Mouse (Mus musculus): ENCODE measurements around the gene Adamts16. TPM values are rescaled to one million over a fixed set of nuclear protein-coding genes. Genes with fewer than 3 reads are reported as not detected.
"Not testable (repeated sequence)": the region's sequence is repeated elsewhere in the genome, so short reads cannot be mapped to it uniquely, and the experiment has no call there.

Gene Adamts16
- polyA plus RNA-seq (2014; fragmentation: Nextera tagmentation; extraction: Ambion mirVana), result 1.1 and 1.5 TPM in 2 replicates

DNA sequence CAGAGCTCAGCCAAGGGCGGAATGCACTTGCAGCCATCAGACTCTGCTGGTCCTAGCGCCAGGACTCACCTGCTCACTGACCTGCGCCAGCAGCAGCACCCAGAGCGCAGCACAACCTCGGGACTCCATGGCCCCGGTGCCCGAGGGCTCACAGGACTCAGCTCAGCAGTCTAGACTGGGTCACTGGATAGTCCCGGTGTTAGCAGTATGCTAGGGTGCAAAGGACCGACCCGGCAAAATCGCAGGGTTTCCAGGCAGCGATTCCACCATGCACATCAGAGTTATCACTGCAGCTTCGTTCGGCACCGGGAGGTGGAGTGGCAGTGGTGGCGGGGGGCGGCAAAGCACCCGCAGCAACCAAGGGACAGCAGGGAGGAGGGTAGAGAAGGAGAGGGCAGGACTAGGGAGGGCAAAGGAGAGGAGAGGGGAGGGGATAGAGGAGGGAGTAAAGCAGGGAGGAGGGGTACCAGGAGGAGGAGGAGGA lies at the start of gene Adamts16:
Adamts16 (minus strand) TSS at position 391 of the 484 bp plus-strand sequence.
- DNase-seq (ENCODE audit: low spot score) (peak; percentile 60), ATAC-seq (replicated peaks; ENCODE audit: low FRiP score, low TSS enrichment, low read depth) (peak; percentile 38; the same call in 1 of the 2 replicates)
- Histone ChIP-seq H3K4me3 (ENCODE audit: low read depth, low read length) (peak within 1 kb of the TSS; percentile 15), H3K27ac (ENCODE audit: low read depth) (no peak within 1 kb of the TSS), H3K27me3 (replicated peaks; ENCODE audit: control insufficient read depth, insufficient read depth, low read length) (peaks cover 30% of the 10 kb centered on the region), H3K4me1 (replicated peaks; ENCODE audit: control insufficient read depth, insufficient read depth, low read length) (no peaks in the 10 kb centered on the region; the same call in 1 of the 2 replicates), H3K36me3 (ENCODE audit: control insufficient read depth, insufficient read depth, low read length) (no peaks in the 10 kb centered on the region), H3K4me2 (ENCODE audit: low read length) (peak within 1 kb of the TSS; percentile 51), H3K9me3 (ENCODE audit: control insufficient read depth, low read length) (no peaks in the 10 kb centered on the region), H3K9ac (ENCODE audit: low read length) (no peak within 1 kb of the TSS)
- 2% methylated on average over 18 of the region's 18 CpGs for whole genome bisulfite sequencing

DNA sequence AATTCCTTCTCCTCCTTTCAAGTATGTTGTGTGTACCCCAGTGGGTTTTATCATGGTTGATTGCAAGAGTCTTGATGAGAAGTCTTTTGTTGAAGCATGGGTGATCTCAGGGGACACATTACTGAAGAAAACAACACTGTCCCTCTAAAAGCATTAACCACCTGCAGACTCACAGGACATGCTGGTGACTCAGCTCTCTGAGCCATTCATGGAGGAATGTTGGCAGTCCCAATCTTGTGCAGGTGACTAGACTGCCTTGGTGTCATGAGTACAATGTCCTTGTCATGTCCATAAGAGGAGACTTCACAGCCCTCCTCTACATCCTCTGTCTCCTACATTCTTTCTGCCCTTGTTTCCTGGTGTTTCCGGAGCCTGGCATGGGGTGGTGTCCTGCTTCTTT lies 45.5 kb upstream of the Adamts16 start:
- H3K36me3 ChIP-seq (ENCODE audit: control insufficient read depth, insufficient read depth, low read length), result no peaks in the 10 kb centered on the region

DNA sequence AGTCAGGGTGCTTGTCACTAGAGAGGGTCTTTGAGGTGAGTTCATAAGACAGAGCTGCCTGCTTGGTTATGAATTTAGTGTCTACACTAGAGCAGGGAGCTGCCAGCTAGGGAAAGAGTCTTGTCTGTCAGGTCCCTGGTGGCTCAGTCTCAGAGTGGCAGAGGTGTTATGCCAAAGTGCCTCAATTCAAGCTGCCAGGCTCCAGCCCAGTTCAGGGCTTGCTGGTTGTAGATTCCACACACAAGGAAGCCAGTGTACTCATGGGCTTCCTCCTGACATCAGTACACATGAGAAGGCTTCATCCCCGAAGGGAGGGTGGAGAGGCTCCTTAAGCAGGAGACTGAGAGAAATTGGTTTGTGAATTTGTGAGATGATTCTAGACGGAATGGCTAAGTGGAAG lies 43.4 kb upstream of the Adamts16 start:
- H3K4me2 ChIP-seq (ENCODE audit: low read length), result no peak overlapping the region
- no peak overlapping the region for H3K9ac ChIP-seq (ENCODE audit: low read length)
- peak overlapping the region; percentile 17; the same call in 1 of the 2 replicates for H3K27ac ChIP-seq (ENCODE audit: low read depth)
- peaks cover 12% of the 10 kb centered on the region for H3K4me1 ChIP-seq (replicated peaks; ENCODE audit: control insufficient read depth, insufficient read depth, low read length)
- ATAC-seq (replicated peaks; ENCODE audit: low FRiP score, low TSS enrichment, low read depth), result no peak
- no peaks in the 10 kb centered on the region for H3K36me3 ChIP-seq (ENCODE audit: control insufficient read depth, insufficient read depth, low read length)
- no peak overlapping the region for H3K4me3 ChIP-seq (ENCODE audit: low read depth, low read length)
- H3K27me3 ChIP-seq (replicated peaks; ENCODE audit: control insufficient read depth, insufficient read depth, low read length), result no peaks in the 10 kb centered on the region
- 84% methylated on average over 2 of the region's 2 CpGs for WGBS
- no peak for DNase-seq (ENCODE audit: low spot score)
- H3K9me3 ChIP-seq (ENCODE audit: control insufficient read depth, low read length), result no peaks in the 10 kb centered on the region

More for the DNA sequence above, 45.5 kb upstream of the Adamts16 start:
- 92% methylated on average over 1 of the region's 1 CpGs for WGBS
- no peak for ATAC-seq (replicated peaks; ENCODE audit: low FRiP score, low TSS enrichment, low read depth)
- no peaks in the 10 kb centered on the region for H3K27me3 ChIP-seq (replicated peaks; ENCODE audit: control insufficient read depth, insufficient read depth, low read length)
- H3K4me3 ChIP-seq (ENCODE audit: low read depth, low read length), result no peak overlapping the region
- H3K9ac ChIP-seq (ENCODE audit: low read length), result no peak overlapping the region
- no peak overlapping the region for H3K4me2 ChIP-seq (ENCODE audit: low read length)
- no peaks in the 10 kb centered on the region for H3K9me3 ChIP-seq (ENCODE audit: control insufficient read depth, low read length)
- DNase-seq (ENCODE audit: low spot score), result no peak
- peaks cover 12% of the 10 kb centered on the region for H3K4me1 ChIP-seq (replicated peaks; ENCODE audit: control insufficient read depth, insufficient read depth, low read length)
- no peak overlapping the region for H3K27ac ChIP-seq (ENCODE audit: low read depth)

DNA sequence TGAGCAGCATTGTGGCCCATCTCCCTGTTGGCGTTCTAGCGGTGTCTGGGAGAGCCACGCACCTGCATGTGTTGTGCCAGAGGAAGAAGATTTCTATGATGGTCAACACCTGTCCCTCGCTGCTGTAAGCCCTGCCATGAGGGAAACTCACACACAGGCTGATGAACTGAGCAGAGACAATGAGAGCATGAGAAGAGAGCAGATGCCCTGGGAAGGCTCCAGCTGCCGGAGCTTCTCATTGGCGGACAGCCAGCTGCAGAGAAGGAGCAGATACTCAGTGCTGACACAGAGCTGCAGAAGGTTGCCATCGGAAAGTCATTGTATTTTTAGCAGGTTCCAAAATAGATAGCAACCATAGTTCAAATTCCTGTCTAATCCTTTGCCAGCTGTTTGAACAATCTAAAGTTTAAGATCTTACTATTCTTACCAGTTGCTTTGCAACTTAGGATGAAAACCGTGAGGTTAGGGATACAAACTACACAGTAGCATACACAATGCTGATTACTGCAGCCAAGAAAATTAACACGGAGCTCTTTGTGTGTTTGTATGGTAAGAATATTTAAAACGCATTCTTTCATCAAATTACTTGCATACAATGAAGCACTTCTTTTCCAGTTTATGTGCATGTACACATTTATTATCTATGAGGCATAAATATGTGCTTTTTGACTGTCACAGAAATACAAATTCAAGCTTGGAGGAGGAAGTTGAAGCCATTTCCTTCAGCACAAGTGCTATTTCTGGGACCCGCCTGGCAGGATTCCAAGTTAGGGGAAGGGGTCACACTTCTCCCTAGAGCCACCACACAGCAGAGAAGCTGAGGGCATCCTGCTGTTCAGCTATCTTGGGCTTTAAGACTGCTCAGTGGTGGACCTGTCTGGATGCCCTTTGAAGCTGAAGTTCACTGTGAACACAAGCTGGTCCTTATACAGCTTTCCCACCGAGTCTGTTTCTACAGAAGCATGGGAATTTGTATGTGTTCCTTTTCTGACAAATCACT lies 42.6 kb upstream of the Adamts16 start:
- Histone ChIP-seq H3K4me2 (ENCODE audit: low read length) (peak overlapping the region; percentile 13; the same call in 1 of the 2 replicates), H3K4me1 (replicated peaks; ENCODE audit: control insufficient read depth, insufficient read depth, low read length) (peaks cover 12% of the 10 kb centered on the region), H3K27me3 (replicated peaks; ENCODE audit: control insufficient read depth, insufficient read depth, low read length) (no peaks in the 10 kb centered on the region), H3K4me3 (ENCODE audit: low read depth, low read length) (no peak overlapping the region), H3K9me3 (ENCODE audit: control insufficient read depth, low read length) (no peaks in the 10 kb centered on the region), H3K9ac (ENCODE audit: low read length) (no peak overlapping the region), H3K27ac (ENCODE audit: low read depth) (peak overlapping the region; percentile 17; the same call in 1 of the 2 replicates), H3K36me3 (ENCODE audit: control insufficient read depth, insufficient read depth, low read length) (no peaks in the 10 kb centered on the region)
- 38% methylated on average over 12 of the region's 12 CpGs for WGBS
- DNase-seq (ENCODE audit: low spot score) (peak; percentile 76), ATAC-seq (replicated peaks; ENCODE audit: low FRiP score, low TSS enrichment, low read depth) (peak; percentile 90)

DNA sequence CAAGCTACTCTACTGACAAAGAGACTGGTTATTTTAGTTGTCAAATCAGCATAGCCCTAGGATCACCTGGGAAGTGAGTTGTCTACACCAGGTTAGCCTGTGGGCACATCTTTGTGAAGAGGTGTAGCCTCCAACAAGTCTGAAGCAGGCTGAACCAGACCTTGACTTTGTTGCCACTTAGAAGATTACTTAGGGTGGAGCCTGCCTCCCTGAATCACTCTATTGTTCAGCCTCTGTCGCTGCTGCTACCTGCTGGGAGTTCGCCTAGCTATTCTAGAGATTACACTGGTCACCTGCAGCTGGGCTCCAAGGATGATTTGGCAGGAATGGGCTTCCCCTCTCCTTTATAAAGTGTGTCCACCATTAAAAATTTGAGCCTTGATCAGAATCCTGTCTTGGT lies 38.4 kb upstream of the Adamts16 start:
- H3K9me3 ChIP-seq (ENCODE audit: control insufficient read depth, low read length); H3K4me3 ChIP-seq (ENCODE audit: low read depth, low read length); DNase-seq (ENCODE audit: low spot score); H3K27me3 ChIP-seq (replicated peaks; ENCODE audit: control insufficient read depth, insufficient read depth, low read length); ATAC-seq (replicated peaks; ENCODE audit: low FRiP score, low TSS enrichment, low read depth); H3K27ac ChIP-seq (ENCODE audit: low read depth); H3K4me2 ChIP-seq (ENCODE audit: low read length); H3K9ac ChIP-seq (ENCODE audit: low read length); H3K36me3 ChIP-seq (ENCODE audit: control insufficient read depth, insufficient read depth, low read length): not testable (repeated sequence)
- WGBS, result 47% methylated on average over 2 of the region's 2 CpGs
- peaks cover 17% of the 10 kb centered on the region for H3K4me1 ChIP-seq (replicated peaks; ENCODE audit: control insufficient read depth, insufficient read depth, low read length)

DNA sequence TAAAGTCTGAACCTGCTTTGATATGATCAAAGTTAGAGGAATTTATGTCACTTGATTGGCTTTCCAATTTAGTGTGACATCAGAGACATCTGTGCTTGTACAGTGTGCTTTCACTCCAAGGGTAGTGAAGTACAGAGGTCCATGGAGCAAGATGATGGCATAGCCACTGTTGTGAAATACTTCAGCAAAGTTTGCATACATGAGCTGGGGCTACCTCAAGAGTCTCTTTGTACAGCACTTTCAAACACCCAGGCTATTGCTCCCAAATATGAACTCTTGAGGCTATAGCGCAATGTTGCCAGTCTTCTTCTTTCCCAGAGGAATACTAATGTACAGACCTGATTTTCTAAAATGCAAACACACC lies 35.9 kb upstream of the Adamts16 start:
- no peak overlapping the region for H3K4me3 ChIP-seq (ENCODE audit: low read depth, low read length)

DNA sequence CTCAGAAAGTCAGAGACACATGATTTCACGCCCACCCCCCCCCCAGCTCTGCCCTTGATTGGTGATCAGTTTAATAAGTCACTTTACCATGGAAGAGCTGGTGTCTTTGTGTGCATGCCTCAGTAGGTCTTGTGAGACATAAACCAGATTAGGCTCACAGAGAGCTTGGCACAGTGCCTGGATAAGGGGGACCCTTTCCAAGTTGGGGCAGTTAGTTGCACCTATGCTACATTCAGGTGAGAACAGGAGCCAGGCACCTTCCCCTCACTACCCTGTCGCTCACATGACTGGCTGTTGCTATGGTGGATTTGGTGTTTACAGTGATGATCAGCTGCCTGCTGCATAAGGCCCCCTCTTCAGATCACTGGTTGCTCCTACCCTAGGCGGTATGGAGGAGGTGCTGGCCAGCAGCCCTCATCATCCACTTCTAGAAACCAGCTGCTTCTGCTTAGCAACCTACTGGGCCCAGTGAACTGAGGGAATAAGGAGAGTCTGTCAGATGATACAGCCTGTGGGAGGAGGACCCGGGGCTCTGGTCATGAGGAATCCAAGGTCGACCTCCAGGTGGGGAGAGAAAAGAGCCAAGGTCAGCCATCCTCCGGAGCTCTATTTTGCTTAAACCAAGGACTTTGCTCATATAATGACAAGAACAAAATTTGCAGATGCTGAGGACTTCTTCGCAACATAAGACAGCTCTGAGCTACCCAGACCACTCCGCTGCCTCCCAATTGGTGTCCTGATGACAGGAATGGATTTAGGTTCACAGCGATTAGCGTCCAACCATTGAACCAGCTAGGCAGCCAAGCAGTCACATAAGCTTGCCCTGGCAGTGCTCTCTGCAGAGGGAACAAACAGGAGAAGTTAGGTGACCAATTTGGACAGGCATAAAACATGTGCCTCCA lies 35.3 kb upstream of the Adamts16 start:
- 74% methylated on average over 10 of the region's 10 CpGs for WGBS
- Histone ChIP-seq H3K9me3 (ENCODE audit: control insufficient read depth, low read length) (no peaks in the 10 kb centered on the region), H3K27me3 (replicated peaks; ENCODE audit: control insufficient read depth, insufficient read depth, low read length) (no peaks in the 10 kb centered on the region), H3K9ac (ENCODE audit: low read length) (no peak overlapping the region), H3K27ac (ENCODE audit: low read depth) (no peak overlapping the region), H3K4me2 (ENCODE audit: low read length) (no peak overlapping the region), H3K4me1 (replicated peaks; ENCODE audit: control insufficient read depth, insufficient read depth, low read length) (peaks cover 6% of the 10 kb centered on the region; the same call in 1 of the 2 replicates), H3K4me3 (ENCODE audit: low read depth, low read length) (no peak overlapping the region), H3K36me3 (ENCODE audit: control insufficient read depth, insufficient read depth, low read length) (no peaks in the 10 kb centered on the region)
- 0 out of 2 replicates have a peak, but pooled peaks have one; percentile 25 for ATAC-seq (replicated peaks; ENCODE audit: low FRiP score, low TSS enrichment, low read depth)
- DNase-seq (ENCODE audit: low spot score), result peak; percentile 50

More for the DNA sequence above, 35.9 kb upstream of the Adamts16 start:
- ATAC-seq (replicated peaks; ENCODE audit: low FRiP score, low TSS enrichment, low read depth) (no peak), DNase-seq (ENCODE audit: low spot score) (no peak)
- H3K27me3 ChIP-seq (replicated peaks; ENCODE audit: control insufficient read depth, insufficient read depth, low read length), result no peaks in the 10 kb centered on the region
- no peaks in the 10 kb centered on the region for H3K9me3 ChIP-seq (ENCODE audit: control insufficient read depth, low read length)
- H3K4me1 ChIP-seq (replicated peaks; ENCODE audit: control insufficient read depth, insufficient read depth, low read length), result peaks cover 6% of the 10 kb centered on the region; the same call in 1 of the 2 replicates
- H3K36me3 ChIP-seq (ENCODE audit: control insufficient read depth, insufficient read depth, low read length), result no peaks in the 10 kb centered on the region
- H3K4me2 ChIP-seq (ENCODE audit: low read length), result no peak overlapping the region
- 94% methylated on average over 1 of the region's 1 CpGs for WGBS
- H3K9ac ChIP-seq (ENCODE audit: low read length), result no peak overlapping the region
- H3K27ac ChIP-seq (ENCODE audit: low read depth), result no peak overlapping the region

DNA sequence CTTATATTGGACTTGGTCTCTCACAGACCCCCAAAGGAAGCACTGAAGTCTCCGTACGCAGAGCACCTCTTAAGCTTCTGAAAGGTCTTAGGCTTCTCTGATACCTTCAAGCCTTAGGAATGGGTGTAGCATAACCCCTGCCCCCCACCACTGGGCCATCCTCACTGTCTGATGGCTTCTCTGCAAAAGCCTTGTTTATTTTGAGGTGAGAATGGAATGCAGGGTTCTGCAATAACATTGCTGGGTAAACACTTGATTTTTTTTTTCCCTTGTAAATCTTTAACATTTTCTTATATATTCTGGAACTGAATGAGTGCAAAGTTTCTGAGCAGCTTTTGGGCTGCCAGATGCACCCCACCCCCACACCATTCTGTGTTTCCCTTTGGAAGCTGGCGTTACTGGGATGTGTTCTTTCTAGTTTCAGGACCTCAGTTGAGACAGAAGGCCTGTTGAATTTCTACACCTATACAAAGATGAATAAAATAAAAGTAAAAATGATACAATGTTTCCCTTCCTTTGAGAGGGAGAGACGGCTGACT lies 33.9 kb upstream of the Adamts16 start:
- Histone ChIP-seq H3K4me1 (replicated peaks; ENCODE audit: control insufficient read depth, insufficient read depth, low read length) (peaks cover 6% of the 10 kb centered on the region; the same call in 1 of the 2 replicates), H3K4me2 (ENCODE audit: low read length) (no peak overlapping the region), H3K9me3 (ENCODE audit: control insufficient read depth, low read length) (no peaks in the 10 kb centered on the region), H3K27me3 (replicated peaks; ENCODE audit: control insufficient read depth, insufficient read depth, low read length) (no peaks in the 10 kb centered on the region), H3K4me3 (ENCODE audit: low read depth, low read length) (no peak overlapping the region), H3K27ac (ENCODE audit: low read depth) (no peak overlapping the region), H3K9ac (ENCODE audit: low read length) (no peak overlapping the region), H3K36me3 (ENCODE audit: control insufficient read depth, insufficient read depth, low read length) (no peaks in the 10 kb centered on the region)
- WGBS, result 66% methylated on average over 4 of the region's 4 CpGs
- DNase-seq (ENCODE audit: low spot score), result peak; percentile 27
- ATAC-seq (replicated peaks; ENCODE audit: low FRiP score, low TSS enrichment, low read depth), result no peak
